Mouse (Mus musculus): Measurements from ENCODE around the gene Capn2.

Capn2 gene

GRCm38 (mm10) chr1:182461261-182461660 lies 56.1 kb downstream of the Capn2 start:
- DNase-seq (ENCODE audit: low spot score in 2 of 2), result no peak

GRCm38 (mm10) chr1:182460291-182461244 lies 56.8 kb downstream of the Capn2 start:
- DNase-seq (ENCODE audit: low spot score in 2 of 2), result peak in 1 of 2 experiments; percentile 14

GRCm38 (mm10) chr1:182459436-182459835 lies 58.0 kb downstream of the Capn2 start:
- DNase-seq (ENCODE audit: low spot score in 2 of 2), result peak in 1 of 2 experiments; percentile 21

- DNase-seq (ENCODE audit: low spot score in 2 of 2), result peak in 1 of 2 experiments; percentile 14
Observed at GRCm38 (mm10) chr1:182458556-182458955, 58.9 kb downstream of the Capn2 start.

- DNase-seq (ENCODE audit: low spot score in 2 of 2), result peak in 1 of 2 experiments; percentile 21
Observed at GRCm38 (mm10) chr1:182455080-182455479, 62.3 kb downstream of the Capn2 start.

- DNase-seq (ENCODE audit: low spot score in 2 of 2), result no peak
Observed at GRCm38 (mm10) chr1:182452473-182452872, 64.9 kb downstream of the Capn2 start.

GRCm38 (mm10) chr1:182448276-182449035 lies 69.0 kb downstream of the Capn2 start:
- DNase-seq (ENCODE audit: low spot score in 2 of 2), result peak in 1 of 2 experiments; percentile 48

- DNase-seq (ENCODE audit: low spot score in 2 of 2), result no peak
Observed at GRCm38 (mm10) chr1:182444116-182444515, 73.3 kb downstream of the Capn2 start.

- no peak for DNase-seq (ENCODE audit: low spot score in 2 of 2)
Observed at GRCm38 (mm10) chr1:182441791-182442473, 75.5 kb downstream of the Capn2 start.

GRCm38 (mm10) chr1:182439546-182440222 lies 77.7 kb downstream of the Capn2 start:
- DNase-seq (ENCODE audit: low spot score in 2 of 2), result peak; percentile 59 to 75

- DNase-seq (ENCODE audit: low spot score in 2 of 2), result no peak
Observed at GRCm38 (mm10) chr1:182436746-182437145, 80.7 kb downstream of the Capn2 start.

GRCm38 (mm10) chr1:182432059-182432458 lies 85.3 kb downstream of the Capn2 start:
- DNase-seq (ENCODE audit: low spot score in 2 of 2), result peak in 1 of 2 experiments; percentile 9

GRCm38 (mm10) chr1:182430676-182431075 lies 86.7 kb downstream of the Capn2 start:
- DNase-seq (ENCODE audit: low spot score in 2 of 2), result peak in 1 of 2 experiments; percentile 8

GRCm38 (mm10) chr1:182429826-182430225 lies 87.6 kb downstream of the Capn2 start:
- DNase-seq (ENCODE audit: low spot score in 2 of 2), result peak in 1 of 2 experiments; percentile 15

GRCm38 (mm10) chr1:182427426-182427825 lies 90.0 kb downstream of the Capn2 start:
- peak in 1 of 2 experiments; percentile 19 for DNase-seq (ENCODE audit: low spot score in 2 of 2)

GRCm38 (mm10) chr1:182426444-182426843 lies 91.0 kb downstream of the Capn2 start:
- DNase-seq (ENCODE audit: low spot score in 2 of 2), result peak in 1 of 2 experiments; percentile 23

GRCm38 (mm10) chr1:182425176-182425575 lies 92.2 kb downstream of the Capn2 start:
- DNase-seq (ENCODE audit: low spot score in 2 of 2), result peak in 1 of 2 experiments; percentile 21

GRCm38 (mm10) chr1:182424274-182424673 lies 93.1 kb downstream of the Capn2 start:
- DNase-seq (ENCODE audit: low spot score in 2 of 2), result peak in 1 of 2 experiments; percentile 6

- no peak for DNase-seq (ENCODE audit: low spot score in 2 of 2)
Observed at GRCm38 (mm10) chr1:182419481-182419880, 97.9 kb downstream of the Capn2 start.
